Mouse (Mus musculus) cerebellum, postnatal 4 days (tissue): ENCODE measurements around the gene Pnpla6.

Source experiments
- DNase-seq, 2 experiments: peaks; one replicate each; pipeline ENCODE4 v3.0.0; 2022; ENCODE audit warnings: low spot score in 2 of 2, mixed read lengths in 1 of 2

Gene Pnpla6

GRCm38 (mm10) chr8:3507979-3508754 is 7.0 kb upstream of the Pnpla6 start:
- no peak for DNase-seq

GRCm38 (mm10) chr8:3514681-3515247 is 420 bp upstream of the Pnpla6 start:
- no peak for DNase-seq

- no peak for DNase-seq
Observed at GRCm38 (mm10) chr8:3515771-3516417, 710 bp downstream of the Pnpla6 start.

DNA sequence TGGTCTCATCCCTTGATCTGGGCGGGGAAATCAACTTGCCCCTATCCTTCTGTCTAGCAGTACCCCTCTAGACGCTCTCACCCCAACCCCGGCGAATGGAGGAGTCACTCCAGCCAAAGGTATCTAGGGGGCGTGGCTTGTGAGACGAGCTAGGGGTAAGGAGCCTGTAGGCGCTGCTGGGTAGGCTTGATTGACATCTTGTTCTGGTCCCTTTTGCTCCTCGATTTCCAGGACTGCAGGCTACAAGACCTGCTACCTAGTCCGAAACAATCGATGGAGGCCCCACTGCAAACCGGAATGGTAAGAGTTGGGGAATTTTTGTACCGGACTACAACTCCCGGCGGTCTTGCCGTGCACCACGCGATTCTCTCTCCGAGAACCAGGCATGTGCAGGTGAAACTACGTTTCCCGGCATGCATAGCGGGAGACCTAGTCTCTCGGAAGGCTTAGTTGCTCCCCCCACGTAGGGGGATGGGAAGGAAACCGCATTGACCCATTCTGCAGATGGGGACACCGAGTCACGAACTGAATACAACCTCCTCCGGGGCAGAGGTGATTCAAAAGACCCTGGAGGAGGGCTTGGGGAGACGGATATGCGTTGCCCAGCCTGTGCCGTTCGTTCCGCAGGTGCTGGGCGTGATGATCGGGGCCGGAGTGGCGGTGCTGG is 1.4 kb downstream of the Pnpla6 start:
- DNase-seq, result peak; percentile 79 to 89

DNA sequence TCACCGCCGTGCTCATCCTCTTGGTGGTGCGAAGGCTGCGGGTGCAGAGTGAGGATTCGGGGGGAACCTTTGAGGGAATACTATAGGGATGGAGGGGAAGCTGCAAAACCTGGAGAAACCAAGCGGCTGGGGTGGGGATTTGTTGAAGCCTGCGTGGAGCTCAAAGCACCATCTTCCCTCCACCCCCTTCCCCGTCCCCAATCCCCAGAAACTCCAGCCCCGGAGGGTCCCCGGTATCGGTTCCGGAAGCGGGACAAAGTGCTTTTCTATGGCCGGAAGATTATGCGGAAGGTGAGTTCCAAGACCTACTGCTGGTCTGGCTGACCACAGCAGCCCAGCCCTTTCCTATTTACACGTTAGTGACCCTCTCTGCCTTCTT is 1.9 kb downstream of the Pnpla6 start:
- peak in 1 of 2 experiments; percentile 44 for DNase-seq

- DNase-seq, result no peak
Observed at GRCm38 (mm10) chr8:3522007-3522697, 7.0 kb downstream of the Pnpla6 start.

DNA sequence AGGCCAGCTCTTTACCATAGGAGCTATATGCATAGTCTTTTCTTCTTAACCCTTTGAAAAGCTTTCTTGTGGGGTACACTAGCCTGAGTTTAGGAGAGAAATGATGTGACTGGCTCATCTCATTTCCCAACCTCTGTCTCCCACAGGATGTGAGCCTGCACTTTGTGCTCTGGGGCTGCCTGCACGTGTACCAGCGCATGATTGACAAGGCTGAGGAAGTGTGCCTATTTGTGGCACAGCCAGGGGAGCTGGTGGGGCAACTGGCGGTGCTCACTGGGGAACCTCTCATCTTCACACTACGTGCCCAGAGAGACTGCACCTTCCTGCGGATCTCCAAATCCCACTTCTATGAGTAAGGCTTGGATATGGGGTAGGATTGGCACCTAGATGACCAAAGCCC is 15.6 kb downstream of the Pnpla6 start:
- DNase-seq, result no peak

DNA sequence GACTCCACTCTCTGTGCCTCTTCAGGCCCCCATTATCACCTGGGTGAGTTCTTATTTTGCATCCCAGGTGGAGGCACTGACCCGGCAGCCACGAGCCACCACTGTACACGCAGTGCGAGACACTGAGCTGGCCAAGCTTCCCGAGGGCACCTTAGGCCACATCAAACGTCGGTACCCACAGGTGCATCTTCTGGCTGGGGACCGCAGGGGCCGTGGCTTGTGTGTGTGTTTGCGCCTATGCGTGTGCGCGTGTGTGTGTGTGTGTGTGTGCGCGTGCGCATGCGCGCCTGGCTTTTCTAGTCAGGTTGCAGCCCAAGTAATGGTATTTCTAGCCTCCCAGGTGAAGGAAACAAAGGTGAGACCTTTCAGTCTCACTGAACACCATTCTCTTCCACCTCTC is 16.8 kb downstream of the Pnpla6 start:
- DNase-seq, result no peak

- DNase-seq, result no peak
Observed at GRCm38 (mm10) chr8:3536053-3536841, 21.1 kb downstream of the Pnpla6 start.

GRCm38 (mm10) chr8:3536940-3537339 is 21.8 kb downstream of the Pnpla6 start:
- DNase-seq, result no peak

DNA sequence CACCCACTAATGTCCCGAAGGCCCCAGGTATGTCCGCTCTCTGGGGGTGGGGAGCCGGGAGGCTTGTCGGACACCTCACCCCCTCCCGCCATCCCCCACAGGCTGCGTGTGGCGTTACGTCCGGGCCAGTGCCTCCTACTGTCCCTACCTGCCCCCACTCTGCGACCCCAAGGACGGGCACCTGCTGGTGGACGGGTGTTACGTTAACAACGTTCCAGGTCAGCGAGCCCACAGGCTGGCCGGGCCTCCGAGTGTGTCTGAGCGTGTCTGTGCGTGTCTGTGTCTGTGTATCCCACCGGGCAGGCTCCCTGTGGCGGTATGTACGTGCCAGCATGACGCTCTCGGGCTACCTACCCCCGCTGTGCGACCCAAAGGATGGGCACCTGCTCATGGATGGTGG is 22.5 kb downstream of the Pnpla6 start:
- DNase-seq, result no peak

- DNase-seq, result no peak
Observed at GRCm38 (mm10) chr8:3539146-3539545, 24.0 kb downstream of the Pnpla6 start.

GRCm38 (mm10) chr8:3540076-3540475 is 24.9 kb downstream of the Pnpla6 start:
- no peak for DNase-seq

DNA sequence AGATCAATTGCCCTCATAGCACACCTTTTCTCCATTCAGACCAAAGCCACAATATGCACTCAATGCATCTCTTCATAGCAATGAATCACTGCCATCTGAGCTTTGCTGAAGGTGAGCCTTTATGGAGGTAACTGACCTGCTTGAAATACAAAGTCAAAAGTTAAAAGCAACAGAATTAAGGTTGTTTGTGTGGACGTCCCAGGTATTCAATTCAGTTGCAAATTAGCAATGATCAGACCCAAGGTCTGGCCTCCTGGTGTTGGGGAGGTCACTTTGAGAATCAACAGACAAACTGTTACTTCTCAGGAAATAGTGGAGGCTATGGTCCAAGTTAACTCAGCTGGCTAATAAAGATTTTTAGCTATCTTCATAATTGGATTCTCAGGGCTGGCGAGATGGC is 31.3 kb downstream of the Pnpla6 start:
- DNase-seq, result no peak

DNA sequence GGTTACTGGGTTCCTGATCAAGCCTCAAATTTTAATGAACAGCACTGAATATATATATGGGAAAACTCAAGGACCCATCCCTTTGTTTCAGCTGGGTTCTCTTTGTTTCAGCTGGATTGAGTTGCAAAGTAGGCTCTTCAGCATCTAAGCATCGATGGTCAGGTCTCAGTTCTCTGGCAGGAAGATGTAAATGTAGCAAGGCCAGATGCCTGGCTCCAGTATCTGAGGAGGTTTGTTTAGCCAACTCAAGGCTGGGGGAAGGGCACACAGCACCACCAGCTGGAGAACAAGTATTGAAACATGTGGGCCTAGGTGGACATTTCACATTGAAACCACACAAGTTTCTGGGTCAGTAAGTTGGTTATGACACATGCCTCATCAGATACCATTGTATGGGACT is 37.1 kb downstream of the Pnpla6 start:
- DNase-seq, result no peak

DNA sequence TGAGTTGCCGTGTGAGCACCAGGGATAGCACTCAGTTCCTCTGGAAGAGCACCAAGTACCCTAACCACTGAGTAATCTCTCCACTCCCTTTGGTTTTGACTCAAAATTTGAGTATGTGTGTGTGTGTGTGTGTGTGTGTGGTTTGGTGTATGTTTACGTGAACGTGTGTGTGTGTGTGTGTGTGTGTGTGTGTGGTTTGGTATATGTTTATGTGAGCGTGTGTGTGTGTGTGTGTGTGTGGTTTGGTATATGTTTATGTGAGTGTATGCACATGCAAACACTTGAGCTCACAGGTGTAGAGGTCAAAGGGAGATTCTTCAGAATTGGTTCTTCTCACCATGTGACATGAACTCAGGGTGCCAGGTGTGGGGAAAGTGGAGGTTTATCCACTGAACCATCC is 40.9 kb downstream of the Pnpla6 start:
- no peak for DNase-seq

GRCm38 (mm10) chr8:3567641-3568371 is 52.6 kb downstream of the Pnpla6 start, which contains the start of gene C330021F23Rik:
Gene C330021F23Rik (plus strand): TSS chr8:3567990.
- DNase-seq, result no peak

DNA sequence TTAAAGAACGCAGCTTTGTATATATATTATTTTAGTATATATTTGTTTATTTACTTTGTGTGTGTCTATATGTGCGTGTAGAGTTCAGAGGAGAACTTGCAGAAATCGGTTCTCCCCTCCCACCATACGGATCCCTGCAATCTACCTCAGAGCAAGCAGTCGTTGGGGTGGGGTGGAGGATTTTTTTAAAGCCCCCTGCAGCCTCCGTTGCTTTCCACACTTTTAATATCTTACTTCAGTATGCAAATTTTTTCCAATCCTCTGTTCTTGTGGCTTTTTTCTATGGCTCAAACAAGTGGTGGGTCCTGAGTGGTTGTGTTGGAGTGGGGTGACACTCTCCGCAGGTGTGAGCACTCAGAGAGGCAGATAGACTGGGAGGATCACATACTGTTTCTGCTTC is 53.2 kb downstream of the Pnpla6 start:
- DNase-seq, result no peak

GRCm38 (mm10) chr8:3569784-3570183 is 54.6 kb downstream of the Pnpla6 start:
- DNase-seq, result no peak

GRCm38 (mm10) chr8:3574546-3574945 is 59.4 kb downstream of the Pnpla6 start:
- no peak for DNase-seq
